ENCODE assay signal across 7 mouse cellular contexts in genomic region chrX:36864609-36865328, GRCm38 (mm10). TPM values are rescaled to one million over a fixed set of nuclear protein-coding genes. Genes with fewer than 3 reads are reported as not detected.
DNase-seq lines count a peak whose midpoint lies in the region; ATAC-seq and TF ChIP-seq lines count a peak whose summit lies in the region.

No protein-coding gene starts in this region.

- peak overlapping the region; percentile 44 for H3K4me2 ChIP-seq in lung, postnatal 0 days (replicated peaks; ENCODE audit: low read depth, low read length)
- peak overlapping the region; percentile 20; the same call in 1 of the 2 replicates for H3K4me2 ChIP-seq in limb, embryonic 11.5 days (ENCODE audit: low read depth, severe bottlenecking)
- H3K4me2 ChIP-seq in stomach, embryonic 14.5 days (replicated peaks; ENCODE audit: low read depth, low read length) = peak overlapping the region; percentile 20; the same call in 1 of the 2 replicates

- H3K4me1 ChIP-seq in lung, postnatal 0 days (ENCODE audit: insufficient read depth, low read depth, low read length) = no peaks in the 10 kb centered on the region
- H3K4me1 ChIP-seq in forebrain, embryonic 10.5 days = peaks cover 10% of the 10 kb centered on the region
- no peaks in the 10 kb centered on the region for H3K4me1 ChIP-seq in limb, embryonic 11.5 days (ENCODE audit: control insufficient read depth, insufficient read depth, low read length)
- no peaks in the 10 kb centered on the region for H3K4me1 ChIP-seq in stomach, embryonic 14.5 days (ENCODE audit: control insufficient read depth, insufficient read depth, low read length)
- no peaks in the 10 kb centered on the region for H3K4me1 ChIP-seq in kidney, adult 2 months (ENCODE audit: control insufficient read depth, insufficient read depth, low read length)

- no peak for TF ChIP-seq CTCF in lung, postnatal 0 days (IDR thresholded peaks at IDR 0.05)
- TF ChIP-seq CTCF in kidney, adult 2 months (conservative IDR thresholded peaks at IDR 0.05; ENCODE audit: insufficient read depth, insufficient read length, low read depth, low read length) = no peak

- no peaks in the 10 kb centered on the region for H3K9me3 ChIP-seq in lung, postnatal 0 days (ENCODE audit: low read length)
- H3K9me3 ChIP-seq in forebrain, embryonic 10.5 days = no peaks in the 10 kb centered on the region
- no peaks in the 10 kb centered on the region for H3K9me3 ChIP-seq in limb, embryonic 11.5 days (ENCODE audit: control insufficient read depth, low read length)
- no peaks in the 10 kb centered on the region for H3K9me3 ChIP-seq in stomach, embryonic 14.5 days (ENCODE audit: control insufficient read depth, low read depth, low read length)

- no peak for DNase-seq in lung, postnatal 0 days (ENCODE audit: low spot score)
- no peak for DNase-seq in lung, postnatal 25 days (ENCODE audit: low spot score)
- DNase-seq in forebrain, embryonic 10.5 days (ENCODE audit: extremely low spot score, low spot score) = no peak
- no peak for DNase-seq in limb, embryonic 11.5 days (ENCODE audit: low spot score)
- no peak for DNase-seq in left cerebral cortex, adult 8-10 months (ENCODE audit: low spot score in 2 of 2)
- no peak for DNase-seq in kidney, adult 2 months

- WGBS in lung, postnatal 0 days = 51% methylated on average over 8 of the region's 8 CpGs
- whole genome bisulfite sequencing in forebrain, embryonic 10.5 days = 54% methylated on average over 8 of the region's 8 CpGs
- 59% methylated on average over 8 of the region's 8 CpGs for WGBS in limb, embryonic 11.5 days
- WGBS in stomach, embryonic 14.5 days = 56% methylated on average over 8 of the region's 8 CpGs
- WGBS in kidney, adult 2 months = 49% methylated on average over 8 of the region's 8 CpGs

- peak overlapping the region; percentile 64; the same call in 1 of the 2 replicates for H3K27ac ChIP-seq in lung, postnatal 0 days (ENCODE audit: low read length)
- peak overlapping the region; percentile 81; the same call in 1 of the 2 replicates for H3K27ac ChIP-seq in forebrain, embryonic 10.5 days
- no peak overlapping the region for H3K27ac ChIP-seq in limb, embryonic 11.5 days (replicated peaks; ENCODE audit: low read depth, low read length)
- no peak overlapping the region for H3K27ac ChIP-seq in stomach, embryonic 14.5 days (ENCODE audit: low read length)
- H3K27ac ChIP-seq in kidney, adult 2 months (ENCODE audit: insufficient read depth, low read depth, low read length) = no peak overlapping the region

- no peaks in the 10 kb centered on the region for H3K36me3 ChIP-seq in lung, postnatal 0 days (ENCODE audit: insufficient read depth, low read length)
- 0 out of 2 replicates have a peak, but pooled peaks cover 4% of the 10 kb centered on the region for H3K36me3 ChIP-seq in forebrain, embryonic 10.5 days (replicated peaks)
- no peaks in the 10 kb centered on the region for H3K36me3 ChIP-seq in limb, embryonic 11.5 days (ENCODE audit: control insufficient read depth, insufficient read depth, low read length)
- H3K36me3 ChIP-seq in stomach, embryonic 14.5 days (ENCODE audit: control insufficient read depth, insufficient read depth, low read length) = no peaks in the 10 kb centered on the region
- no peaks in the 10 kb centered on the region for H3K36me3 ChIP-seq in kidney, adult 2 months (ENCODE audit: control insufficient read depth, insufficient read depth, low read length)

- no peak for ATAC-seq in lung, postnatal 0 days
- no peak for ATAC-seq in limb, embryonic 11.5 days (ENCODE audit: insufficient number of reproducible peaks, low FRiP score, low TSS enrichment, low read depth)
- ATAC-seq in stomach, embryonic 14.5 days (ENCODE audit: insufficient number of reproducible peaks, insufficient read depth, low FRiP score, low read depth) = no peak

- no peak overlapping the region for H3K9ac ChIP-seq in lung, postnatal 0 days (replicated peaks; ENCODE audit: low read depth)
- no peak overlapping the region for H3K9ac ChIP-seq in limb, embryonic 11.5 days (ENCODE audit: low read length)
- no peak overlapping the region for H3K9ac ChIP-seq in stomach, embryonic 14.5 days (replicated peaks; ENCODE audit: low read depth, low read length)

- no peaks in the 10 kb centered on the region for H3K27me3 ChIP-seq in lung, postnatal 0 days (replicated peaks; ENCODE audit: insufficient read depth, low read length)
- no peaks in the 10 kb centered on the region for H3K27me3 ChIP-seq in forebrain, embryonic 10.5 days (ENCODE audit: poor library complexity, severe bottlenecking)
- H3K27me3 ChIP-seq in limb, embryonic 11.5 days (ENCODE audit: control insufficient read depth, insufficient read depth, low read length) = no peaks in the 10 kb centered on the region
- H3K27me3 ChIP-seq in stomach, embryonic 14.5 days (ENCODE audit: control insufficient read depth, insufficient read depth, low read length) = no peaks in the 10 kb centered on the region
- H3K27me3 ChIP-seq in kidney, adult 2 months (replicated peaks; ENCODE audit: control insufficient read depth, insufficient read depth, low read length) = no peaks in the 10 kb centered on the region

- H3K4me3 ChIP-seq in lung, postnatal 0 days (ENCODE audit: low read depth, low read length) = peak overlapping the region; percentile 45
- peak overlapping the region; percentile 57 for H3K4me3 ChIP-seq in forebrain, embryonic 10.5 days
- peak overlapping the region; percentile 39; the same call in 1 of the 2 replicates for H3K4me3 ChIP-seq in limb, embryonic 11.5 days (ENCODE audit: low read depth, low read length)
- peak overlapping the region; percentile 35 for H3K4me3 ChIP-seq in stomach, embryonic 14.5 days (ENCODE audit: low read depth, low read length)
- no peak overlapping the region for H3K4me3 ChIP-seq in kidney, adult 2 months (ENCODE audit: insufficient read depth, low read depth, low read length)

- TF ChIP-seq EP300 in lung, postnatal 0 days (IDR thresholded peaks at IDR 0.05) = no peak

- TF ChIP-seq POLR2A in kidney, adult 2 months (IDR thresholded peaks at IDR 0.05; ENCODE audit: low read depth, low read length) = no peak

RNA-seq across cellular contexts. Expression of gene Ube2a, which starts 8.9 kb away (rescaled TPM):
- polyA plus RNA-seq in lung, postnatal 0 days (2015; fragmentation: Nextera tagmentation; extraction: Ambion mirVana) = 176 and 189 TPM in 2 replicates
- polyA plus RNA-seq in forebrain, embryonic 10.5 days (2016; fragmentation: Nextera tagmentation; extraction: Ambion mirVana) = 126 and 131 TPM in 2 replicates
- polyA plus RNA-seq in limb, embryonic 11.5 days (2014; fragmentation: Nextera tagmentation; extraction: Ambion mirVana) = 124 and 129 TPM in 2 replicates
- 113 and 121 TPM in 2 replicates for polyA plus RNA-seq in stomach, embryonic 14.5 days (2014; fragmentation: Nextera tagmentation; extraction: Ambion mirVana)
- 10 to 100 TPM; 38.8 to 46.3 (median 44.9) TPM for total RNA-seq in left cerebral cortex, adult 8-10 months (2022)
- polyA plus RNA-seq in kidney, adult 2 months (2012; rRNA removed) = 33.1 and 44.2 TPM in 2 replicates

RNA-seq across cellular contexts. Expression of gene C330007P06Rik, which starts 9.1 kb away (rescaled TPM):
- 21.2 and 23.9 TPM in 2 replicates for polyA plus RNA-seq in lung, postnatal 0 days (2015; fragmentation: Nextera tagmentation; extraction: Ambion mirVana)
- polyA plus RNA-seq in forebrain, embryonic 10.5 days (2016; fragmentation: Nextera tagmentation; extraction: Ambion mirVana) = 32.7 and 33.0 TPM in 2 replicates
- 36.0 and 41.8 TPM in 2 replicates for polyA plus RNA-seq in limb, embryonic 11.5 days (2014; fragmentation: Nextera tagmentation; extraction: Ambion mirVana)
- polyA plus RNA-seq in stomach, embryonic 14.5 days (2014; fragmentation: Nextera tagmentation; extraction: Ambion mirVana) = 34.5 and 35.0 TPM in 2 replicates
- 10 to 100 TPM; 36.4 to 42.3 (median 37.5) TPM for total RNA-seq in left cerebral cortex, adult 8-10 months (2022)
- polyA plus RNA-seq in kidney, adult 2 months (2012; rRNA removed) = 13.6 and 17.8 TPM in 2 replicates

RNA-seq across cellular contexts. Expression of gene Nkrf, which starts 37.9 kb away (rescaled TPM):
- polyA plus RNA-seq in lung, postnatal 0 days (2015; fragmentation: Nextera tagmentation; extraction: Ambion mirVana) = 0.97 and 1.0 TPM in 2 replicates
- polyA plus RNA-seq in forebrain, embryonic 10.5 days (2016; fragmentation: Nextera tagmentation; extraction: Ambion mirVana) = 2.4 and 2.6 TPM in 2 replicates
- 2.6 and 2.9 TPM in 2 replicates for polyA plus RNA-seq in limb, embryonic 11.5 days (2014; fragmentation: Nextera tagmentation; extraction: Ambion mirVana)
- polyA plus RNA-seq in stomach, embryonic 14.5 days (2014; fragmentation: Nextera tagmentation; extraction: Ambion mirVana) = 2.6 and 2.9 TPM in 2 replicates
- total RNA-seq in left cerebral cortex, adult 8-10 months (2022) = 10 to 100 TPM; 26.9 to 32.9 (median 31.2) TPM
- polyA plus RNA-seq in kidney, adult 2 months (2012; rRNA removed) = 0.39 and 0.88 TPM in 2 replicates

Comparison
In these comparisons a context has a peak if more than half of its experiments do, and no peak if none do; other contexts are left out.
1. H3K27ac ChIP-seq: peak in lung, postnatal 0 days (single experiment) and forebrain, embryonic 10.5 days (single experiment); none in limb, embryonic 11.5 days (single experiment), stomach, embryonic 14.5 days (single experiment) and kidney, adult 2 months (single experiment).
2. Peak in every context shown above with its lines, with median percentiles within 50 percentile points of each other: H3K4me2 ChIP-seq.